Mouse (Mus musculus): ENCODE results near the gene Fabp6.

Fabp6 gene

DNA sequence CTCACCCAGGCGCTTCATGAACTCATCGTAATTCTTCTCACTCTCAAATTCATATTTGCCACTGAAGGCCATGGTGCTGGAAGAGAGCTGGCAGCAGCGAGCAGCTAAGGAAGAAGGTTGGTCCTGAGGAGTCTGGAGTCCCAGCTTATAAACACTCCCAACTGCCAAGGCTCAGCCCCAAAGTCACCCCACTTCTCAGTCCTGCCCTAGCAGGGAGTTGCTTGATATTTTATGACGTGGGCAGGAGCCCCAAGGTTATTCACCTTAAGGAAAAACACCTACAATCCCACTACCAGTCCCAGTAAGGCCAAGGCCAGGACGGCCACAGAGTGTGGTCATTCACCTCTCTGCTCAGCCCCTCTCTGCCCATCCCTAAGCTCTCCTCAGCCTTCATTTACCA, at the start of gene Fabp6:
TSS of gene Fabp6 (minus strand) at position 101 of the 400 bp plus-strand sequence.
- DNase-seq (ENCODE audit: low spot score in 2 of 2) = no peak

DNA sequence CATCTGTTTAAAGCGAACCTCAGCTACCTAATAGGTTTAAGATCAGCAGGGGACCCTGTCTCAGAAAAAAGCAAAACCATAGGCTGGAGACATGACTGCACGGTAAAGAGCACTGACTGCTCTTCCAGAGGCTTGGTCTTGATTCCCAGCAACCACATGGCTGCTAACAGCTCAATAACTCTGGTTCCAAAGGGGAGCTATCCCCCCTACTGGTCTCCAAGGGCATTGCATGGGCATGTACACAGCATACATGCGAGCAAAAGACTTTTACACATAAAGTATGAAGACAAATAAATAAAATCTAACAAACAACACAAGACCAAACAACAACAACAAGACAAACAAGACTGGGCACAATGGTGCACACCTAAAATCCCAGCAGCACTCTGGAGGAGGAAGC, 43.9 kb upstream of the Fabp6 start:
- no peak for DNase-seq (ENCODE audit: low spot score in 2 of 2)

DNA sequence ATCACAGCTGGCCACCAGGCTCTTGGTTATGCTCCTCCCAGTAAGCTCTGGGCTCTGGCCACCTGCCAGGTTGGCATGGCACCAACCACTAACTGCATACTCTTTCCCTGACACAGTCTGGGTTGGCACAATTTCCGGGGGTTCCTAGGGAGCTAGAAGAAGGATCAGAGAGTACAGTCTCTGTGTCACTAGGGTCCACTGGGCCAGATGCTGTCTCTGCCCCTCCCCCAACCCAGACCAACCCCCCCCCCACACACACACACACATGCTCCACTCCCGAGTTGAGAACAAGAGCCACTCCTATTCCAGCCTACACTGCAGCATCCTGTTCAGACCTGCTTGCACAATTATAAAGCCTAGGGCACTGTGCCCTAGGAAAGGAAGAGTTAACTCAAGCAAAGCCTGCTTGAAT, 41.8 kb upstream of the Fabp6 start:
- DNase-seq (ENCODE audit: low spot score in 2 of 2) = no peak

DNA sequence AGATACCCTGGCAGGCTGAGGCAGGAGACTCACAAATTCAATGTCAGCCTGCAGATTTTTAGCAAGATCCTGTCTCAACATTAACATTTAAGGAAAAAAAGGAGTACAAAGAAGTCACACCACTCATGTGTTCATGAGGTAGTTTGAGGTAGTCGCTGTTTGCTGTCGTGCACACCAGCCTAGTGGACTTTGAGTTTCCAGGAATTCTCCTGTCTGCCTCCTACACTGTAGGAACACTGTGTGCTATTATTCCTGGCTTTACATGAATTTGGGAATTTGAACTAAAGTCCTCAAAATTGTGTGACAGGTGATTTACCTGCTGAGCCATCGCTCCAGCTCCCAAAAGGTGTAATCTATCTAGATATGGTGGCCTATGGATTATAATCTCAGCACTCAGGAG, 37.1 kb upstream of the Fabp6 start:
- no peak for DNase-seq (ENCODE audit: low spot score in 2 of 2)

DNA sequence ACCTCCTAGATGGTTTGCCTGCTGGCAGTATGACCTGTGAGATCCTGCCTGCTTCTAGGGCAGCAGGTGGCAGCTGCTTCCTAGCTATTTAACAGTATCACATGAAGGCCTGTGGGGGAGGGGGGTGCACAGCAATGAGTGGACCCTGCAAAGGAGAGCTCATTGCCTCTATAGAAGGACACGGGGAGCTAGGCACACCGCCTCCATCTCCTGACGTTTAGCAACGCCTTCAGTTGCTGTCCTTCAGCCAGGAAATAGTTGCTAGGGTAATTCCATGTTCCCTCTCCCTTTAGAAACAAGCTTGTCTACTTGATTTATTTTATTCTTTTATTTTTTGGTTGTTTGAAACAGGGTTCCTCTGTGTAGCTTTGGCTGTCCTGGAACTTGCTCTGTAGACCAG, 35.4 kb upstream of the Fabp6 start:
- DNase-seq (ENCODE audit: low spot score in 2 of 2) = no peak

DNA sequence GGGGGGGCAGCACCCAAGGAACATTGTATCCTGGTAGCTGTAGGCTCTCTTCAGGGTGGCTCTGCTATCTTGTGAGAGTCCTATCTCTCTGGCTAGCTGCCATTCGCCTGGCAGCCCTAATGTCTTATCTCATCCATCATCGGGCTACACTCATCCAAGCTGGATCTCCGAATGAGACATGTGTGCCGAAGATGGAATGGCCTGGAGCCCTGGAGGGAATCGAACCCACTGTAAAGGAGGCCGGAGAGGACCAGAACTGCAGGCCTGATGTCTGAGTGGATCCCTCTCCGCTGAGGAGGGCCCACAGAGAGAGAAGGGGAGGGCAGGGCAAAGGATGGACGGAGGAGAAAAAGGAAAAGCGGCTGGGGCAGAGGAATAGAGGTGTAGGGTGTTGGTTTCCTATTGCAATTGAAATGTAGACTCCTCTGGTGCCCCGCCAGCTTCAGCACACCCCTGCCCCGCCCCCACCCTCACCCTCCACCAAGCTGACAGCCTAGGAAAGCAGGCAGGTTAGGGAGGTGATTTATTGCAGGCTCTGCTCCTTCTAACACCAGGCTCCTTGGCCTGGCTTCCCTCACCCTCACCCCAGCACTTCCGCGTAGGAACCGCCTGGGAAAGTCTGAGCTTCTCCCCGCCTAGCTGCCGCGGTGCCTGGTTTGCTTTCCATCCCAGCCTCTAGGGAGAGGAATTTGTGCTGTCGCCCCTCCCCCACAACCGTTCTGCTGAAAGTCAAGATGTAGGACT, 32.5 kb upstream of the Fabp6 start:
- no peak for DNase-seq (ENCODE audit: low spot score in 2 of 2)

DNA sequence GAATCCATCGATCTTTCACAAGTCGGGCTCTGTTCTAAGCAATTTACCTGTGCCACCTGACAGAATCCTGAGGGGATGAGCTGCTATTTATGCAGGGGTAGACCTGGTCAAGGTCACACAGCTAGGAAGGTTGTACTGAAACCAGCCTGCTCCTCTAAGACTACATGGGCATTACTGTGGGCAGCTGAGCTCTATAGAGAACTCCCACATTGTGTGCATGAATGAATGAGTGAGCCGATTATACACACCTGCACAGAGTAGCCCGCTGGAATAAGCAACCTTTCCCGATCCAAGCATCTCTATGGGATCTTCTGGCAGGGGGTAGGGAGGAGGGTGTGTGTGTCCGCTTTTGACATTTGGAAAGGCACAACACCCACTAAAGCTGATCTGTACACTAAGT, 31.8 kb upstream of the Fabp6 start:
- no peak for DNase-seq (ENCODE audit: low spot score in 2 of 2)

DNA sequence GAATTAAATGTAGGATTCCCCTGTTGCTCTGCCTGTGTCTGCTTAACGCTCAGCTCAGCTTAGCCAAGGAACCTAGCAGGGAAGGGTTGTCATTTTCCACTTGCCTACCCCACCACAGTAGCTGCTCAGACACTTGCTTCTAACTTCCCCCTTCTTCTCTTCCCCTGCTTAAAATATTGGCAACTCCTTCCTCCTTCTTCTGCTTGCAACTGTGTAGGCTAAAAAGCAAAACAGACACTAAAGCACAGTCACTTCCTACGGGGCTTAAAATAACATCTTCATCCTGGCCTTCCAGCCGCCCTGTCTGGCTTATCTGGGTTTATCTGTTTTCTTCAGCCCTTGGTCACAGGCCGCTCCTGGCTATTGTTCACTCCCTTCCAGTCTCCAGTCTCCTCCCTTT, 31.2 kb upstream of the Fabp6 start:
- no peak for DNase-seq (ENCODE audit: low spot score in 2 of 2)

DNA sequence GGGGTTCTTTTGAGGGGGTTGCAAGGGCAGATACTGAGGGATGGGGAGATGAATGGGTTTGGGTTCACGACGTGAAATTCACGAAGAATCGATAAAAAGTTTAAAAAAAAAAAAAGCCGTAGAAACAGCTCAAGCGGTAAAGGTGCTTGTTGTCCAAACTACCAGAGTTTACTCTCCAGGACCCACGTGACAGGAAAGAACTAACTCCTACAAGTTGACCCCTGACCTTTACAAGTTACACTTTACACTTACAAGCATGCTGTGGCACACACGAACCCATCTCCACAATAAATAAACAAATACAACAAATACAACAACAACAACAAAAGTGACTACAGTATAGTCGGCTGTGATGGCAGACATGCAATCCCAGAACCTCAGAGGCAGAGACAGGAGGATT, 30.3 kb upstream of the Fabp6 start:
- DNase-seq (ENCODE audit: low spot score in 2 of 2) = no peak

DNA sequence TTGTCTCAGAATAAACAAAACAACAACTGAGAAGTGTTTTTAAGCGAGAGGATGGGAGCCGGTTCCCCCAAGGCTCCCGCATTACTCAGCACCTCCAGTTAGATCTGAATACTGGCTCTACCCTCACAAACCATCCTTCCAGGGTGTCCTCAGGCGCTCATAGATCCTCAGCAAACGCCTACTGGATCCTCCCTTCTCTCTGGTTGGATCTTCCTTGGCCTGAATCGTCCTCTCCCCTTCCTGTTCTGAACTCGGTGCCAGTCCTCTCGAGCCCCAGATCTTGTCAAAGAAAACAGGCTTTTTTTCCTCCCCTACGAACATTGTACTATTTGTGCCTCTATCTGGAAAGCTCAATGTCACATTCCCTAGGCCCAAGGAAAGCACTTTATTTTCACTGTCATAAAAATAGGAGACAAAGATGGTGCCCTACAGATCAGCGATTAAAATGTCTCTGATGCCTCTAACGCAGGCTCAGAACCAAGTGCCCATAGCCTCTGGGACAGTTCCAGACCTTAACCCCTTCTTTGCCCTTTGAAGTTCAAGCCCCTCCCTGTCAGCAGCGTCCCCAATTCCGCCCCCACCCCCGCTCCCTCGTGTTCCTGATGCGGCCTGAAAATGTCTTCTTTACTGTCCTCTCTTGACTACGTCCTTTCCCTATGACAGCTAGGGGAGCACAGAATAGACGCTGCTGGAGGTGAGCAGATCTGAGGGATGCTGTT, 25.7 kb upstream of the Fabp6 start:
- no peak for DNase-seq (ENCODE audit: low spot score in 2 of 2)

DNA sequence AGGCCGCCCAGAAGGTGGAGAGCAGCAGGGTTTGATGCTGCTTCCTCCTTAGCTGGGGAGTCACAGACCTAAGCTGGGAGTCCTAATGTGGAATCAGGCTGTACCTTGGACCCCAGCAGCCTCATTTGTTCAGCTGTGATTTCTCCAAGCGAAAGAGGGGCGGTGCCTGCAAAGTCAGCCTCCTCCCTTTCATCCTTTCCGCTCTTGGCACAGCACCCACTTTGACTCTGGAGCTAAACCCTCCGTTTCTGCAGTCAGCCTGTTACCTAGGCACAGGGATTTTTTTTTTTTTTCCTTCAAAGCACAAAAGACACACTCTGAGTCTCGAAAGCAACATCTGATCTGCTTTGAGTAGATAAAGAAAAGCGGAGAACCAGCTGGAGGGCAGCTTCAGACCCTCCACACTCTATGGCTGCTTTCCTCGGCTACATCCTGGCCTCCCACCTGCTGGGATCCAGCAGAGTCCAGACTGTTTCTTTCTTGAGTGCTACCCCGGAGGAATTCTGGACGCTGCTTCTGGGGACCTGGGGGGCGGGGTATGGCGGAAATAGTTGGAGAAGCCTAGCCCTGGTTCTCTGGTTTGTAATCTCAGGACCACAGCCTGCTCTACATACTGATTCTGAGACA, 25.1 kb upstream of the Fabp6 start:
- no peak for DNase-seq (ENCODE audit: low spot score in 2 of 2)

DNA sequence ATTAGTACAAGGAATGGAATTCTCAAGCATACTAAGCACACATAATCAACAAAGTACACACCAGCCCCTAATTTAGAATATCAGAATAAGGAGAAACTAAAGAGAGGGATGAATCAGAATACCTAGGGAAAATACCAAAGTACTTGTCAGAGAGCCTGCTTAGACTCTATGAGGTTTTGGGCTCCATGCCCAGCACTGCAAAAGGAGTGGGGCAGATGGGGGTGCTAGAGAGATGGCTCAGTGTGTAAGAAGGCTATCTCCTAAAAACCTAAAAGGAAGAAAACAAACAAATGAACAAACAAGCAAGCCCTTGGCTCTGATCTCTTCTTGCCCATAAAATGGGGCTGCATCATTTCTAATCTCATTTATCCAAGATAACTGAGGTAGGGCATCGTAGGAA, 23.0 kb upstream of the Fabp6 start:
- DNase-seq (ENCODE audit: low spot score in 2 of 2) = no peak

DNA sequence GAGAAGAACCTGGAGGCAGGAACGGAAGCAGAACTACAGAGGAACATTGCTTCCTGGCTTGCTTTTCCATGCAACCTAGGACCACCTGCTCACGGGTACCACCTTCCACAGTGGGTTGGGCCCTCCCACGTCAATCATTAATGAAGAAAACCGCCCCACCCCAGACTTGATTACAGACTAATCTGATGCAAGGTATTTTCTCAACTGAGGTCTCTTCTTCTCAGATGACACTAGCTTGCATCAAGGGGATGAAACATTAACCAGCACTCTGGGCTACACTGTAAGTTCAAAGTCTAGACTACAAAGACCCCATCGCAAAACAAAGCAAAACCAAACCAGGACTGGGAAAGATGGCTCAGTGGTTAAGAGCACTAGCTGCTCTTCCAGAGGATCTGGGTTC, 20.4 kb upstream of the Fabp6 start:
- DNase-seq (ENCODE audit: low spot score in 2 of 2) = no peak

DNA sequence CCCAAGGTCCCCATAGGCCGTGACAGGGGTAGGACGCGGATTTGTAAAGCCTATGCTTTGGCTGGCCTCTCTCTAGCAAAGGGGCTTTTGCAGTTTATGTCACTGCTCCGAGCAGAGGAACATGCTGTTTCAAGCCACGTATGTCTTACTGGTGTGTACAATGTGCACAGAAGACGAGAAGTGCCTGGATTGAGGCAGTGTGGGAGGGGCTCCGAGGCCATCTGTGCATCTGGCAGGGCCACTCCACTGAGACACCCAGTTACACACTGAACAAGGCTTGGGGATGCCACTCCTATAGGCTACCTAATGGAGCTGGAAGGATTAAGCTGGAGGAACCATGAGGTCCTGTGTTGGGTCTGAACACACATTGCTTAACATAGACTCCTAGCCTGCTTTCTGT, 17.1 kb upstream of the Fabp6 start:
- no peak for DNase-seq (ENCODE audit: low spot score in 2 of 2)

DNA sequence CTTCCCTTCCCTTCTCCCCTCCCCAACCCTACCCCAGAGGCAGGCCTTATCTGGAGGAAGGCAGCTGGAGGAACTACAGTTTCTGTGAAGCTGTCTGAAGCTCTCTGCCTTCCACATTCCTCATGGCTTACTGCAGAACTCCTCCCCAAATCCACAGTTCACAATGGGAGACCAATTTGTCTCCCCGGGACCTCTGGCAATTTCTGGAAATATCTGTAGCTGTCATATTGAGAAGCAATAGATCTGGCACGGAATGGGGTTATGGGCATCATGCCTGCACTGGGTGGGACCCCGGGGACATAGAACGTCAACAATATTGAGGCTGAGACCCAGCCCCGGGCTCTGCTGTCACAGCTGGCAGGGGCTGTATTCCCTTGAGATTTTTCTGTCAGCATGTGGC, 16.6 kb upstream of the Fabp6 start:
- DNase-seq (ENCODE audit: low spot score in 2 of 2) = no peak

DNA sequence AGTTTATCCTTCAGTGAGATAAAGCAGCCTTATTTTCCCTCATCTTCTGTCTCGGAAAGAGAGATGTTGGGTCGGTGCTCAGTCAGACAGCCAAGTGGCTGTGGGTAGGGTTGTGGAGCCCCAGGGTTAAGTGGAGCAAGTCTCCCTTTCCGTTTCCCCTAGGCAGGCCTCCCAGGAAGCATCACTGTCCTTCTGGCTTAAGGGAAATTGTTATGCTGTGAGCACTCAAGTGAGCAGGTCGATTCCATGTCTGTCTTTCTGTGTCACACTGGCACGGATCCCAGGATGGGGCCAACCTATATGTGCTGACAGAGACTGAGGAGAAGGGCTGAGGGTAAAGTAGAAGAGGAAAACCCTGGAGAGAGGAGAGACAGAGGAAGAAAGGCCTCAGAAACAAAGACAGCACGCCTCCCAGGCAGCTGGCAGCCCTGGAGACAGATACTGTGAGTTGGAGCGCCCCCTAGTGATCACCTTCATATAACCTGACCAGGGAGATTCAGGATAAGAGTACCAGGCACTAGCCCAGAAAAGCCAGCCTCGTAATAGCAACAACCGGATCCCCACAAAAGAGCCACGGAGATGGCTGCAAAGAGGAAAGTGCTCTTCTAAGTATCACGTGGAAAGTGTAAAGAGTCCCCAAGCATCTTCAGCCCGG, 11.6 kb upstream of the Fabp6 start:
- DNase-seq (ENCODE audit: low spot score in 2 of 2) = peak; percentile 26 to 42

DNA sequence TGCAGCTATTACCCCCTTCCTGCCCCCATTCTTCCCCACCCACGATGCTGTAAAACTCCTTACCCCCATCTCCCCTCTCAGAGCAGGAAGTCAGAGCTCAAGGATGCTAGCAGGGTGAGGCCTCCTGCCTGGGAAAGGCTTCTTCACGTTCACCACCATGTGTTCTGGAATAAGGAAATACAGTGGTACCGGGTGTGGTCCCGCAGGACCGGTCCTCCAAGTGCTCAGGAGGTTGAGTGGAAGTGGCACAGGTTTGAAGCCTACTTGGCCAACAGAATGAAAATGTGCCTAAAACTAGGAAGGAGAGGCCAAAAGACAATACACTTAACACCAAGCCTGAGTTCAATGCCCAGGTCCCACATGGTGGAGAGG, 9.3 kb upstream of the Fabp6 start:
- DNase-seq (ENCODE audit: low spot score in 2 of 2) = no peak

DNA sequence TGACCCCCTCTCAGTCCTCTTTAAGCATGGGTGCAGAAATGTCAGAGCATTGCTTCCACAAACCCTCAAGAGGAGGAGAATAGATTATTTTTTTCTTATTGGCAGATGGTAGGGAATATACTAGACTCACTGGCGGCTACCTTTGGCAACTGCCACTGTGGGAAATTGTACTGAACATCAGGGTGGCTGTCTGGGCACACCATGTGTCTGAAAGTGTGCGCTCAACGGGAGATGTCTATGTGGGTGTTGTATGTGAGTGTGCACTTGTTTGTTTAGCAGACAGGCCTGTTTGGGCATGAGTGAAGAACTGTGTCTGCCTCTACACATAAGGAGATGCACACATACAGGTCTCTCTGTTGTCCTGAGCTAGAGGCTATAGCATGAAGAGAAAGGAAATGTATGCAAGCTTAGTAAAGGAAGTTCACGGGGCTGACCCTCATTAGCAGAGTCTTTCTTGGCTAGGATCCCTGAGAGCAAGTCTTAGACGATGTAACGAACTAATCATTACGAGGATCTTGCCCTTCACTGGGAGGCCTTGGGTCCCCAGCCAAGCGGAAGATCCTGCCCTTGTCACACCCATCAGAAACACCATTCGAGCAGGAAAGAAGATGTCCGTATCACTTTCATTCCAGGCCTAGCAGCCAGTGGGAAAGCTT, 8.8 kb upstream of the Fabp6 start:
- no peak for DNase-seq (ENCODE audit: low spot score in 2 of 2)

DNA sequence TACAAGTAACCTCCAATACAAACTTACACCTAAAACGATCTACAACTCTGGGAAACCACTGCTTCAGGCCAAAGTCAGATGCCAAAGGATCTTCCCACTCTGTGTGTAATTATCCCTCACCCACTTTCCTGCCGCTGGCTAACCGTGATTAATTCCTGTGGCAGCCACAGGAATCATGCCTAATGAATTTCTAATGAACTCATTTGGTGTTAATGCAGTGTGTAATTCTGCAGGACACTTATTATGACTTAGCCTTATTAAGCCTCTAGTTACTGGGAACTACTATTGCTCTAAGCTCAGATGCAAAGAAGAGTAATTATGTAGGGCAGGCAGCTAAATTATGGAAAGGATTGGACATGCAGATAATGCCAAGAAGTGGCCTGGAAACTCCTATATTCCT, 7.1 kb upstream of the Fabp6 start:
- DNase-seq (ENCODE audit: low spot score in 2 of 2) = no peak

DNA sequence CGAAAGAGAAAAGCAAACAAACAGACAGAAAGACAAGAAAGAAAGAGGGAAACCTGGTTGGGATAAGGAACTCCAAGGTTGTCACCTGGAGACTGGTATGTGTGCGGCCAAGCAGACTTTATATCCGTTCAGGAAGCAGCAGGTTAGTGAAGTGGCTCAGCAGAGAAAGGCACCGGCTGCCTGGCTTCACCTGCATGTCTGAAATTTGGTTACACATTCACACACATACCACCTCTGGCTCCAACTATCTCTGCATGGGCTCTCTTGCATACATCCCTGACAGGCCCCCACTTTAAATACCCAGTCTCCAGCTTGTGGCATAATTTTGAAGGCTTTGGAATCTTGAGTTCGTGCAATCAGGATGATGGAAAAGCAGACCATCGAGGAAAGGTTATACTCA, 4.5 kb upstream of the Fabp6 start:
- no peak for DNase-seq (ENCODE audit: low spot score in 2 of 2)

DNA sequence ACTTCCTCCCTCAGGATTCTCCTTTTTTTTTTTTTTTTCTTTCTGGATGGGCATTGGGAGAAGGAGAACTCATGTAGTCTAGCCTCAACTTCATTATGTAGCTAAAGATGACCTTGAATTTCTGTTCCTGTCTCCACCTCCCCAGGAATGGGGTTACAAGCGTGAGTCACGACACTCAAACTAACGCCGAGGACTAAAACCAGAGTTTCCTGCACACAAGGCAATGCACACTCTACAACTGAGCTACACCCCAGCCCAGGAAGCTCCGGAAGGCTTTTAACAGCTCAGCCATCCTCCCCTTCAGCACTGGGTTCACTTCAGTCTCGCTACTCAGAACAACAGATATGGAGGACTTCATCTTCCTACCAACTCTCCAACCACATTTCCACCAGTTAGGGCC, 3.6 kb upstream of the Fabp6 start:
- no peak for DNase-seq (ENCODE audit: low spot score in 2 of 2)

DNA sequence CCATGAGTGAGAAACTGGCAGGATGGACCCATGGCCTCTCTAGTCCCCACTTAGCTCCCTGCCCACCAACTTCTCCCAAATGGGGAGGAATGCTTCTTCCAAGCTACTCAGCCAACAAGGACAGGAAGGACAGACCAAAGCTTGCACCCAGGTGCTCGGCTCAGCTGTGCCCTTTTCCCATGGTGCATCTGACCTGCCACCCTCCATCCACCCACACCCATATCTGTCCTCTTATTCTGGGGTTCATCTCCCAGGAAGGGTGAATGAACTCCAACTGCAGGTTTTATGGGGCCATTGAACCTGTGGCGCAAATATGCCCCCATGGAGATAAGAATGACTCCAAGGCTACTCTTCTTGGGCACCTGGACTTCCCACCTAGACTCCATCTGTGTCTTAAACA, 2.9 kb upstream of the Fabp6 start:
- no peak for DNase-seq (ENCODE audit: low spot score in 2 of 2)
